Mouse (Mus musculus) embryonic fibroblast, embryonic 13.5 days (primary cell): ENCODE data around the gene Dhh. TPM values are rescaled to one million over a fixed set of nuclear protein-coding genes. Genes with fewer than 3 reads are reported as not detected.

Experiments
- H3K27ac ChIP-seq: 2 replicates; pipeline ENCODE4 v1.5.1; 2012; ENCODE audit warnings: low read length, control low read depth, inconsistent platforms; ENCODE audit not compliant: insufficient read depth
- H3K4me1 ChIP-seq: 2 replicates; pipeline ENCODE4 v1.6.1; 2011; ENCODE audit warnings: low read length; ENCODE audit not compliant: control insufficient read depth, insufficient read depth
- H3K4me3 ChIP-seq: 2 replicates; pipeline ENCODE4 v1.5.1; 2011; ENCODE audit warnings: mild to moderate bottlenecking, control low read depth, low read length; ENCODE audit not compliant: insufficient read depth
- CTCF ChIP-seq: IDR thresholded peaks from 2 replicates; pipeline ENCODE4 v1.5.1; 2011; ENCODE audit warnings: mild to moderate bottlenecking, control low read depth, low read length, moderate library complexity, borderline replicate concordance; ENCODE audit not compliant: insufficient read depth
- POLR2A ChIP-seq: IDR thresholded peaks from 2 replicates; pipeline ENCODE4 v1.6.1; 2011; ENCODE audit warnings: low read depth, mild to moderate bottlenecking, control low read depth, low read length, moderate library complexity
- polyA plus RNA-seq: library from polyadenylated mRNA; stranded (reverse); fragments of >200 nt; gene quantifications from 2 replicates; pipeline ENCODE4 v1.2.4, GENCODE M21; 2011; ENCODE audit warnings: low read depth; ENCODE audit not compliant: missing spikeins, insufficient read length

Dhh gene
- polyA plus RNA-seq, 1 experiment, result 0.14 TPM

GRCm38 (mm10) chr15:98843595-98844223 is 54.6 kb downstream of the Dhh start:
- H3K4me1 ChIP-seq, result no peaks in the 10 kb centered on the region
- TF ChIP-seq CTCF, result no peak
- no peak for TF ChIP-seq POLR2A
- H3K4me3 ChIP-seq, result no peak overlapping the region
- no peak overlapping the region for H3K27ac ChIP-seq

Other genes with a start within 250 kb of the Dhh start
- gene Ddx23, start 235.6 kb downstream of the Dhh start, polyA plus RNA-seq, result 58.8 and 62.4 TPM in 2 replicates
- gene Rnd1, start 221.1 kb downstream of the Dhh start, polyA plus RNA-seq, result 9.6 and 14.3 TPM in 2 replicates
- gene Ccdc65, start 190.3 kb downstream of the Dhh start, polyA plus RNA-seq, result 2.7 and 3.2 TPM in 2 replicates
- 48.6 and 57.3 TPM in 2 replicates for gene Fkbp11, start 170.3 kb downstream of the Dhh start, polyA plus RNA-seq
- gene Arf3, start 135.3 kb downstream of the Dhh start, polyA plus RNA-seq, result 91.3 and 112 TPM in 2 replicates
- 1.9 and 5.8 TPM in 2 replicates for gene Wnt10b, start 120.4 kb downstream of the Dhh start, polyA plus RNA-seq
- not detected in 2 replicates for gene Wnt1, start 108.7 kb downstream of the Dhh start, polyA plus RNA-seq
- gene Ddn, start 89.0 kb downstream of the Dhh start, polyA plus RNA-seq, result not detected in 2 replicates
- 94.2 and 101 TPM in 2 replicates for gene Prkag1, start 67.0 kb downstream of the Dhh start, polyA plus RNA-seq
- 28.0 and 31.5 TPM in 2 replicates for gene Kmt2d, start 27.3 kb downstream of the Dhh start, polyA plus RNA-seq
- 6.0 and 7.8 TPM in 2 replicates for gene Rhebl1, start 4.0 kb downstream of the Dhh start, polyA plus RNA-seq
- gene Lmbr1l, start 19.7 kb upstream of the Dhh start, polyA plus RNA-seq, result 11.3 and 14.7 TPM in 2 replicates
- 3,138 and 3,689 TPM in 2 replicates for gene Tuba1b, start 36.0 kb upstream of the Dhh start, polyA plus RNA-seq
- gene Gm49450, start 55.0 kb upstream of the Dhh start, polyA plus RNA-seq, result 333 and 559 TPM in 2 replicates
- 1,082 and 1,134 TPM in 2 replicates for gene Tuba1a, start 55.2 kb upstream of the Dhh start, polyA plus RNA-seq
- gene Tuba1c, start 131.4 kb upstream of the Dhh start, polyA plus RNA-seq, result 171 and 395 TPM in 2 replicates
- gene Prph, start 156.6 kb upstream of the Dhh start, polyA plus RNA-seq, result 0.60 TPM in 1 of 2 replicates, not detected in the other
- gene Troap, start 176.0 kb upstream of the Dhh start, polyA plus RNA-seq, result 12.2 and 19.9 TPM in 2 replicates
- not detected in 2 replicates for gene C1ql4, start 189.3 kb upstream of the Dhh start, polyA plus RNA-seq
- gene Dnajc22, start 194.6 kb upstream of the Dhh start, polyA plus RNA-seq, result not detected in 2 replicates
- 37.7 and 41.7 TPM in 2 replicates for gene Spats2, start 227.4 kb upstream of the Dhh start, polyA plus RNA-seq